Mouse (Mus musculus): ENCODE results near the gene Flnb. TPM values are rescaled to one million over a fixed set of nuclear protein-coding genes. Genes with fewer than 3 reads are reported as not detected.

Gene Flnb
- total RNA-seq, 2 experiments from 2014 or later: 48.6 to 48.8 TPM

- no peak for DNase-seq (ENCODE audit: low spot score in 2 of 2)
Measured at GRCm38 (mm10) chr14:7938809-7939784, 121.3 kb downstream of the Flnb start.

GRCm38 (mm10) chr14:7941413-7941812 is 123.7 kb downstream of the Flnb start:
- DNase-seq (ENCODE audit: low spot score in 2 of 2): no peak

- no peak for DNase-seq (ENCODE audit: low spot score in 2 of 2)
Measured at GRCm38 (mm10) chr14:7943101-7943800, 125.5 kb downstream of the Flnb start.

- no peak for DNase-seq (ENCODE audit: low spot score in 2 of 2)
Measured at GRCm38 (mm10) chr14:7943801-7944135, 126.0 kb downstream of the Flnb start.

GRCm38 (mm10) chr14:7944349-7945039 is 126.7 kb downstream of the Flnb start:
- DNase-seq (ENCODE audit: low spot score in 2 of 2): no peak

GRCm38 (mm10) chr14:7945261-7945660 is 127.5 kb downstream of the Flnb start:
- DNase-seq (ENCODE audit: low spot score in 2 of 2): no peak

GRCm38 (mm10) chr14:7951234-7951633 is 133.5 kb downstream of the Flnb start:
- no peak for DNase-seq (ENCODE audit: low spot score in 2 of 2)

GRCm38 (mm10) chr14:7952610-7953254 is 135.0 kb downstream of the Flnb start:
- no peak for DNase-seq (ENCODE audit: low spot score in 2 of 2)

GRCm38 (mm10) chr14:7954071-7954471 is 136.3 kb downstream of the Flnb start:
- DNase-seq (ENCODE audit: low spot score in 2 of 2): no peak

GRCm38 (mm10) chr14:7956427-7956826 is 138.7 kb downstream of the Flnb start:
- DNase-seq (ENCODE audit: low spot score in 2 of 2): no peak

- no peak for DNase-seq (ENCODE audit: low spot score in 2 of 2)
Measured at GRCm38 (mm10) chr14:7957049-7957448, 139.3 kb downstream of the Flnb start, which contains the start of gene Gm45521. Gene Gm45521 (plus strand): TSS chr14:7957288.

- DNase-seq (ENCODE audit: low spot score in 2 of 2): no peak
Measured at GRCm38 (mm10) chr14:7960616-7961015, 142.9 kb downstream of the Flnb start.

- no peak for DNase-seq (ENCODE audit: low spot score in 2 of 2)
Measured at GRCm38 (mm10) chr14:7961714-7962113, 144.0 kb downstream of the Flnb start.

- no peak for DNase-seq (ENCODE audit: low spot score in 2 of 2)
Measured at GRCm38 (mm10) chr14:7962626-7963025, 144.9 kb downstream of the Flnb start.

- no peak for DNase-seq (ENCODE audit: low spot score in 2 of 2)
Measured at GRCm38 (mm10) chr14:7963160-7963559, 145.4 kb downstream of the Flnb start.

GRCm38 (mm10) chr14:7964219-7964889 is 146.6 kb downstream of the Flnb start:
- peak in 1 of 2 experiments; percentile 44 for DNase-seq (ENCODE audit: low spot score in 2 of 2)

GRCm38 (mm10) chr14:7971889-7972493 is 154.2 kb downstream of the Flnb start:
- DNase-seq (ENCODE audit: low spot score in 2 of 2): no peak

- DNase-seq (ENCODE audit: low spot score in 2 of 2): no peak
Measured at GRCm38 (mm10) chr14:7974643-7975042, 156.9 kb downstream of the Flnb start.

GRCm38 (mm10) chr14:7975177-7975576 is 157.4 kb downstream of the Flnb start:
- DNase-seq (ENCODE audit: low spot score in 2 of 2): no peak

- no peak for DNase-seq (ENCODE audit: low spot score in 2 of 2)
Measured at GRCm38 (mm10) chr14:7977471-7977870, 159.7 kb downstream of the Flnb start.

Measured in gastrocnemius, postnatal 4 days (tissue).